Mouse (Mus musculus): ENCODE measurements around the gene Pde11a.

Pde11a gene

DNA sequence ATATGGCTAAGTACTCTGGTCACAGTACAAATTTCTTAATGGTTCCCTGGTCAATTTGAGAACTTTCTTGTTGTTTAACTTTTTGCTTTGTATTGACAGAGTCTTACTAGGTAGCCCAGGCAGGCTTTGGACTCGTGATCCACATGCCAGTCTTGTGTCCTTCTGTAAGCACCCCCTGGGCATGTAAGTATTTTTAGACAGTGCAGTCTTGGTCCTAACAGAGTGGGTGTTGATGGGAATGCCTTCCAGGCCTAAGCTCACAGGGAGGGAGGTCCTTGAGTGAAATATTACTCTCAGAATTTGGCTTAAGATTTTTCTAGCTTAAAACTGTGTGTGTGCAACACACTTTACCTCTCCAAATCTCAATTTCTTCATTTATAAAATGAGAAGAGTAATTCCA, 153.4 kb downstream of the Pde11a start:
- no peak for DNase-seq (ENCODE audit: low spot score in 2 of 2)

DNA sequence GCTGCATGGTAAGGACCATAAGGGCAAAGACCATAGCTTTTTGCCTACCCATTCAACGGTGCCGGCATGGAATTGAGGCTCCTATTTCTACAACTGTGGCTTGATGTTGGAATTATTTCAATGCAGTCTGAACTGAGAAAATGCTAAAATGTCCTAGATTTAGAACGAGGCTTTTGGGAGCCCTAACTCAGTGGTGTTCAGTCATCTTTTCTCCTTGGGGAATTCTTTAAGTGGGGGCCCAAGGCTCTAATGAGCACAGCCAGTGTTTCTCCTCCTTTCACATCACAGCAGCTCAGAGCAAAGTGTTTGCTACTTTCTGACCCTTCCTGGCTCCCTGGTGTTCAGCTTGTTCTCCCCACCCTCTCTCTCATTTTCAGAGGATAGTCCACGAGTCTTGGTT, 175.8 kb downstream of the Pde11a start:
- DNase-seq (ENCODE audit: low spot score in 2 of 2): no peak

DNA sequence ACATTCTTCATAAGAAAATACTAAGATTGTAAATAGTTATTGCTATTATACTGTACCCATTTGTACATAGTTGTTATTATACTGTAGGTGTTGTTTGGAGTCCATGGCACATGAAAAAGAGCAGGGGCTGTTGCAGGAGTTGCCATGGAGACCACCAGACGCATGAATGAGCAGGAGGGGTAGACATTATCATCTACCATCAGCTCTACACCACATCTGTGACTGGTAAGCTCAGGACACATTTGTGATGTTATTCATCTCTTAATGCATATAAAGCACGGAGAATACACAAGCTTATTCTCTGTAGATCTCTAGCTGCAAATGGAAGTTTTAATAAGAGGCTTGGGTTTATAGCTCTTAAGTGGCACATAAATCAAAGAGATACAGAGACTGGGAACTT, 179.6 kb downstream of the Pde11a start:
- DNase-seq (ENCODE audit: low spot score in 2 of 2): no peak

DNA sequence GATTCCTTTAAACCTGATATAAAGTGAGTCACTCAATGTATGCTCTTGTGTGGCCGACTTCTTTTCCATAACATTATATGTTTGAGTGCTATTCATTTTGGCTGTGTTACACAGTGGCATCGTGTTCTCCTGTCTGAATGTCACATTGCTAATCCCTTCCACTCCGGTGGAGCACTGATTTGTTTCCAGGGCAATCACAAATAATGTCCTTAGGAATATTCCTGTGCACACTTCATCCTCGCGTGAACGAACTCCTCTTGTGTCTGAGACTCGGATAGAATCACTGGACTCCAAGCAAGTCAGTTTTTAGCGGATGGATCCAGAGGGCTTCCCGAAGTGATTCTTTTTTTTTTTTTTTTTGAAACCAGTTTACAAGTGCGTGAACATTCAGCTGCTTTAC, 197.4 kb downstream of the Pde11a start:
- DNase-seq (ENCODE audit: low spot score in 2 of 2): no peak

DNA sequence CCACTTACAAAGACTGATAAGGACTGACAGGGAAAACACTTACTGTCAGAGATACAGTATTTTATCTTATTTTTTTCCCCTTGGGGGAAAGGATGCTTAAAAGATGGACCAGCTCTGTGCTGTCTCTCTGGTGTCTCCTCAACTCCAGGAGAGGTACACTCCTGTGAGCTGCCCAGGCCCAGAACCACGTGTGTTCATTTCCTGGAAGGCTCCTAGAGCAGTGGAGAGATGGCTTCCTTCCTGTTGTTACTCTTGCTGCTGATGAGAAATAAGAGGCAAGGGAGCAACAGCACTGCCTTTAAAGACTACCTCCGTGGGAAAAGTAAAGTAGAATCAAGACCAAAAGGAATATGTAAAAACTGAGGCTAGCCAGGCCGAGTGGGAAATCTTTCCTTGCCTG, 205.6 kb downstream of the Pde11a start:
- no peak for DNase-seq (ENCODE audit: low spot score in 2 of 2)

DNA sequence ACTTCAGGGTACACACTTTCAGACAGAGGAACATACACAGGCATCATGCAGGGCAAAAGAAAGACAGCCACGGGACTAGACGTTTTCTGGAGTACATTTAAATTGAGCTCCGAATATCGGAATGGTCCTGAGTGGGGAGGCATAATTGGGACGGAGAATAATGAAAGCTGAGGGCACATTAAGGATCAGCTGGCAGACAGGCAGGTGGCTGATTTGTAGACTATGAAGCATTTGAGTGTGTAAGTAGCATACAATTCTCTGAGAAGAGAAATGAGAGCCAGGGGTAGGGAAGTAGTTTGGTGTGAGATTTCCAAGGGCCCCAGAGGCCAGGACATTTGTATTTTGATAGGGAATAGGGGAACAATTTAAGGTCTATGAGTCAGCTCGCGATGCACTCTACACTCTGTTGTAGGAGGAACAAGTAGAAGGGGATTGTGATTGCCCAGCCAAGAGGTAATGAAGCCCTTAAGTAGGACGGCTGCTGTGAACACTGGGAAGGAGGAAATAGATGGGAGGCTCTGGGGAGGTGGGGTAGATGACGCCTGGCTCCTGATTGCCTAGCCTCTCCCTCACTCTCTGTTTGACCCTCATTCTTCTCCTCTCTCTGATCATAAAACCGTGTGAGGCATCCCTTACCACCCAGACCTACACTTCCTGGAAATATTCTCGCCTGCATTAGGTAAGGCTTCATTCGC, 208.5 kb downstream of the Pde11a start:
- DNase-seq (ENCODE audit: low spot score in 2 of 2): no peak

DNA sequence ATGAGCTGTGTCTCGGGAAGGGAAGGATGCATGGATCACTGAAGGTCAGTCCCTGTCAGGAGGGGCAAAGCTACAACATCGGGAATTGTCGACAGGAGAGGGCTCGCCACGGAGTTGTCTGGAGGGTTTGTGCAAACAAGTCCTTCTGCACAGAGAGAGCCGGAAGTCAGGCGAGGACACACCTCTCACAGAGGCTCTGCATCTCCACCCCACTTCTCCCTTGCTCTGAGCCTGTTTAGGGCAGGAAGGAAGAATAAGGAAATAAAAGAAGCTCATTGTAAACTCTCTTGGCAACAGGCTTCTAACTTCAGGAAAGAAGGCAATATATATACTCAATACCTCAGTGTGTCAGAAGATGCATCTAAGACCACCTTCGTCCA, 209.5 kb downstream of the Pde11a start:
- no peak for DNase-seq (ENCODE audit: low spot score in 2 of 2)

DNA sequence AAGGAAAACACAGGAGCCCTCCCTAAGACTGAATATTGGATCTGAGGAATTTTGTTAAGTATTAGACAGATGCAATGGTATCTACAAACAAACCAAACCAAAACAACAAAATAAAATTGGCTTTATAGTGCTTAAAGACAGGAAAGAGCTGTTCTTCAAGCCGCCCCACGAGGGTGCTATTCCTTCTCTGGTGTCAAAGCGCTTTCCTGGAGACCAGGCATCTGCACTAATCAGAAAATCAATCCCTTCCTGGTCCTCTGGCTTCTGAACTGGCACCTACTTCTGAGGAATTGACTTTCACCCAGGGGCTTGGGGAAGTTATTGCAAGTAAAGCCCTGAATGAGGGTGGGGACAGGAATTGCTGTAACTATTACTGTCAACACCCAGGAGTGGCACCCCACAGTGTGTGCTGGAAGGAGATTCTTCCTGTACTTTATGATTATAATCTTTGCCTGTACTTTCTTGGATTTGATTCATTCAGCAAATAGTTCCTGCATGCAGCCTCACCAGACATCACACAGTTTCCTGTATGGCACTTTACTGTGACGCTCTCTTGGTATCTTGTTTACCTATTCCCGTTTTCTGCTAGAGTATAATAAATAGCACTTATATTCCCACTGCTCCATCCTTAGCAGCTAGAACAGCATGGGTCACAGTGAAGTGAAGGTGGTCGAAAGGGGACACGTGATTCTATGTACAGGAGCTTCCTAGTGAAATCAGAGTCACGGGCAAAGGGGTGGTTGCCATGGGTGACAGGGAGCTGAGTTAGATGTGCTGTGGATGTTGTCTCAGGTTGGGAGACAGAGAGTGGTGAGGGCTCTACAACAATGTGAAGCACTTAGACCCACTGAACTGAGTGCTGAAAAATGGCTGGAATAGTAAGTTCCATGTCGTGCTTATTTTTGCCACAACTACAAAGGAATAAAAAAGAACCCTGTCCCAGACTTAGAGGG, 210.2 kb downstream of the Pde11a start:
- peak in 1 of 2 experiments; percentile 13 for DNase-seq (ENCODE audit: low spot score in 2 of 2)

DNA sequence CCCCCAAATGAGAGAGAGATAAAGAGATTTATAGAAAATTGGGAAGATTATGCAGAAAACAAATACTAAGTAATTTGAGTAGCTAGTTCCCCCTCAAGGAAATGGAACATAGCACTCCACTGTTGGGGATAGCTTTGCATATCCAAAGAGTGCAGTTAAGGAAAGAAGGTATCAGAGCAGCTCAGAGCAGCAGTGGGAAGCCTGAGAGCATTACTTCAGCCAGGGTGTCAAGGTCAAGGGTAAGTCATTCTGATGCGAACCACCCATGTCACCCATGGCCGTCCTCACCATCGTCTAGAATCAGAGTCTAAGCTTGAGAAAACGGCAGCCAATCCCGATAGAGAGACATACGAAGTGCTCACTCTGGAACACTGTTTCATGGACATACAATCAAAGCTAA, 211.9 kb downstream of the Pde11a start:
- no peak for DNase-seq (ENCODE audit: low spot score in 2 of 2)

DNA sequence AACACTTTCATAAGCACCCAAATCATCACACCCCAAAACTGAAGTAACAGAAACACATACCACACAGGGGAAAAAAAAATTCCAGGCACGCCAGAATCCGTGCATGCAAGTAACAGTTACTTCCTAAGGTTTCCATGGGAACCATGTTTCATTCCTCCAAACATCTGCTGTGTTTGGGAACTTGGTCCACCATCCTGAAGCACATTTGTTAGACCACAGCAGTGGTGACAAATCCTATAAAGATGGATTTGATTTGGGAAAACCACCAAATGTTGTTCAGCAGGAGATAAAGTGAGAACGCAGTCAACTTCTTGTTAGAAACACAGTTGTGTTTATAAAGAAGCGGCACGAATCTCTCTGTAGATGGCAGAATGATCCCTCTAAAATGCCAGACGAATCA, 213.8 kb downstream of the Pde11a start:
- DNase-seq (ENCODE audit: low spot score in 2 of 2): no peak

DNA sequence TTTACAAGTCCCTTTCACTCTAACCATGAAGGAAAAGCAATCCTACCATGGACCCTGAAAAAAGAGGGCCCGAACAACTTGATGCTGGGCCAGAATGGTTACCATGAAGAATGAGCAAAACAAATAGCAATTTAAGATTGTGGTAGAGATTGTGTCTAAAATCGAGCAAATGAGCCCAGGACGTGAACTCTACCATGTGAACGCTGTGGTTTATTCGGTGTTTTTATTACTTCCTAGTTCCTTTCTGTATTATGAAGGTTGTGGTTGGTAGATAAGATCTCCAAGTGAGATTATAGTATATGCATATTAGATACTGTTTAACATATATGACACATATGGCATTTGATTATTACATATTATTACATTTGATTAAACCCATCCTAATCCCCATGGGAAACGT, 216.4 kb downstream of the Pde11a start:
- DNase-seq (ENCODE audit: low spot score in 2 of 2): no peak

DNA sequence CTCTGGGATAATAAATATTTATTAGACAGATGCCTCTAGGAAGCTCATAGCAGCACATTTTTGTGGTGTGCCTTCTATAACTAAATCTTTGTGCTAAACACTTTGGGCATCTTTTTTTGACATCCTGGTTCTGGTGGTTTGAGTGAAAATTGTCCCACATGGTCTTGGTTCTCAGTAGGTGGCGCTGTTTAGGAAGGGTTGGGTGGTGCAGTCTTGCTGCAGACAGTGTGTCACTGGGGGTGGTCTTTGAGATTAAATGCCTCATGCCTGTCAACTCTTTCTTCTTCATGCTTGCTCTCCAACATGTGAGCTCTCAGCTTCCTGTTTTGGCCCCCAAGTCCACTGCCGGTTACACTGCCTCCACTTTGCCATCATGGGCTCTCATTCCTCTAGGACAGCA, 218.7 kb downstream of the Pde11a start:
- no peak for DNase-seq (ENCODE audit: low spot score in 2 of 2)

DNA sequence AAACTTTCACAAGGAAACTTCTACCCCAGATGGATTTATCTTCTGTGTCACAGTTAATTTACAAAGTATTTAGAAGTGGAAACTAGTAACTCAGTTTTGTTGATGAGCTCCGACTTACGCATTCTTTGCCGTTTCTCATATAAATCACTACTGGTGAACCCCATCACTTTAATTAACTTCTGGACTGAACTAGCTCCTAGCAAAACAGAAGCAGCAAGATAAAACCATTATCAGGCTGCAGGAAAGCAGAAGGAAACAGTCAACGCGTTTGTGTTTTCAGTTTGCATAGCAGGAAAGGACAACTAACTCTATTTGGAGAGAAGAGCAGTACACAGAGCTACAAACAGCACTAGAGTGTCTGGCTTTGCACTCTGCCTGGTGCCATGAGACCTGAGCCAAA, 220.1 kb downstream of the Pde11a start:
- no peak for DNase-seq (ENCODE audit: low spot score in 2 of 2)

DNA sequence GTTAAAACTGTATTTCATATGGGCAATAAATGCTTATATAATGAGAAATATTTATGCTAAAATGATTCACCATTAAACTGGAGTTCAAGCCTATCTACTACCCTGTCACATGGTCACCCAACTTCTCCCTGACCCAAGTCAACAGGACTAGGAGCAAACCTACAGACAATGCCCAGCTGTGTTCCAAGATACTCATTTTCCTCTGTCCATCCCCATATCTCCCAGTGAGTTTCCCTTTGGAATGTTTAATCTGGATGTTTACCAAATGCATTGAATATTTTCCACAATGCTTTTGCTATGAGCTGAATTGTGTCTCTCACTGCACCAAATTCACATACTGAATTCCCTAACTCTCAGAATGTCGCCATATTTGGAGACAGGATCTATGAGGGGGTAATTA, 221.4 kb downstream of the Pde11a start:
- DNase-seq (ENCODE audit: low spot score in 2 of 2): no peak

DNA sequence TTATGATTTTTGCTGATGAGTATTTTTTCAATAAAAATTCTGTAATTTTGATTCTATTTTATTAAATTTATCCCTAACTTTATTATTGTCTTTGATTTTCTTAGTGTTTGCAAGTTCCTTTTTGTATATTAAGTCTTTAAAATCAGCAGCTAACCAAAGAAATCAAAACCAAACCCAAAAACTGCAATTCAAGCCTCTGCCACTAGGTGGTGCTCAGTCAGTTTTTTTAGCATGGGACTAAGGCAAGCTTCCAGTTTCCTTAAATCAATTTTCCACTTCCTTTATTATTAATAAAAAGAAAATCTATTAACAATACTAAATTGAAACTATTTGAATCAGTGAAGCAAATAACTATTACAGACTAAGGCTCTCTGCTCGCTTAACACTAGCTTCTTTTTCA, 222.9 kb downstream of the Pde11a start:
- DNase-seq (ENCODE audit: low spot score in 2 of 2): peak; percentile 56 to 66

DNA sequence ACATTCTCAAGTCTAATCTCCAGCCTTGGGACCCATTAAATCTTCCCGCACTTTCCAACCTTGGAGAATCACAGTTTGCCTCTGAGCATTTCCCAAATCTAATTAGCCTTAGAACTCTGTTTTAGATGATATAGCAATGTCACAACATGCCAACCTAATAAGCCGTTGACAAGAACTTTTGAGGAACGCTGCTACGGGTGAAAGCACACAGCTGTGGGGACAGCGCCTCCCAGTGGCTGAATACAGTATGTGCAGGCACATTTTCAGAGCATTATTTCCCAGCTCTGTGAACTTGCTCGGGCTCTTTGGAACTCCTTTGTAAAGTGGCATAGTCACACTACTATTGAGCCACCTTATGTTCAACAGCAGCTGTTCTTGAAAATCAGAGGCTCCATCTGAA, 223.8 kb downstream of the Pde11a start:
- DNase-seq (ENCODE audit: low spot score in 2 of 2): no peak

DNA sequence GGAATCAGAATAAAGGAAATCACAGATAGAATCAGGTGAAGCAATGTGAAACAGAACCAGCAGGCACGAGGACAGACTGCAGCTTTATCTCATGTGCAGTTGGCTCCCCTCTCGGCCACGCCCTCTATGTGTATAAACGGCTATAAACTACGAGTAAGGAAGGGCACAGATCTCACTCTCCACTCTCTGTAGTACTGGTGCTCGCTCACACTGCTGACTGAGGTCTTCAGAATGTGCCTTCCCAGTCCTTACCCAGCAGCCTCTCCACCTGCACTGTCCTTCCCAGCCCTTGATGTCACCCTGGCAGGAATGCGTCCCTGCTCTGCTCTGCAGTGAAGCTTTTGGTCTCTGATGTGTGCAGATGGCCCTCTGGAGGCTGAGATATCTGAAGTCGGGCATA, 228.9 kb downstream of the Pde11a start:
- DNase-seq (ENCODE audit: low spot score in 2 of 2): no peak

DNA sequence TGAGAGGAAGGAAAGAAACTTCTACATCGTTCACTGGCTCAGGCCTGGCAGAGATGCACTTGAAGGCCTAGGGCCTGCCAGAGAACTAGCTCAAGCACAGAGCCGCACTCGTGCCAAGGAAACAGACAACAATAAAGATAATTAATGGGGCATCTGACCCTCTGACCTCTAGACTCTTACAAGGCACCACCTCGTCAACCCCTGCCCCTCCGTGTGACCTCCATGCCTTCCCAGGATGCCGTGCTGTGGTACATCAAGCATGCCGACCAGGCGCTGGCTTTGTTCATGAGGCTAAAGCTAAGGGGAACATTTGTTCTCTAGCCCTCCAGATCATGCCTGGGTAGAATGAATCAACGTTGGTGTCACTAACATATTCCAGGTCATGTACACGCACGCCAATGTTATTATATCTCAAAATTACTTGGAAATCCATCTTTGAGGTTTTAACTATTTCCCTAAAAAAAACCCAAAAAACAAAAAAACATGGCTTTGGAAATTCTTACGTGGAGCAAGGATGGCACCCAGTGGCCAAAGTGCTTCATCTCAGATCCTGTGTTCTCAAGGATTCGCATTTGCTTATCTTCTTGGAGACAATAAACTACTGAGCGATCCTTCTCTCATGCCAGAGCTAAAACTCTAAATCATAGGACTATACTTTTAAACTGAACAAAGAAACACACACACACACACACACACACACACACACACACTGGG, 236.5 kb downstream of the Pde11a start:
- DNase-seq (ENCODE audit: low spot score in 2 of 2): no peak

DNA sequence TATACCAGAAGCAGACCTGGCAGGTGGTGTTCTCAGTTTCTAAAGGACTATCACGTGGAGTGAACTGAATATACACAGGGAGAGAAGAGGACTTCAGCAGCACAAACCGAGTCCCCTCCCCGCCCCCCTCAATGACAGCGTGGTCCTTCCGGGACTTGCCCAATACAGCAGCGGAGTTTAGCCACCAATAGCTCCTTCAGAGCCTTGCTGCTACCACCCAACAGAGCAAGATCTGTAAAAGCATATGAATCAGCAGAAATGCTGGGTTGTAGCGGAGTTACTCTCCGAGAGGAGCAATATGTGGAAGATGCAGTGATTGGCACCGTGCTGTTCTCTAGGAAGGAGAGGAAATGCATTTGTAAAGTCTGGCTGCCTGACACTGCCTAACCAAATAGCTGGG, 238.0 kb downstream of the Pde11a start:
- no peak for DNase-seq (ENCODE audit: low spot score in 2 of 2)

DNA sequence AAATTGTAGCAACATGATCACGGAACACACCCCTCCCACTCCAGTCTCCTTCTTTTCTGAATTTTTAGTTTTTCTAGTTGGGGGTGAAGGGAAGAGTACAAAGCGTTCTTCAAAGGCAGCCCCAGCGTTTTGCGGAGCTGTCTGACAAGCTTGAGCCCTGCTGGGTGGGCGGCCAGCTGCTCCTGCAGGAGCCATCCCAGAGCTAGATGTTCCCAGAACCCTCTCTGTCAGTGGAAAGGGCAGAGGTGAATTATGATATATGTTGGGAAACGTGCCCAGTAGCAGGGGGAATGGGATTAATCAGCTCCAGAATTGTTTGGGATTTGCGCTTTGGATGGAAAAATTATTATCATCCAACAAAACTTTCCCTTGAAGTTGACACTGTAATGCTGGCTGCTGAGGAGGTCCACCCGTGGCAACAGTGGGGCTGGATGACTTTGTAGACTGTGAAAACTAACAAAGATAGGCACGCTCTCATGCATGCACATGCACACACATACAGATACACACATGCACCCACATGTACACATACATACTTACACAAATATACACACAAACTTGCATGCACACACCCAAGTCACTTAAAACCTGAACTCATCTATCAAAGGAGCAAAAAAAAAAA, 238.7 kb downstream of the Pde11a start:
- no peak for DNase-seq (ENCODE audit: low spot score in 2 of 2)

DNA sequence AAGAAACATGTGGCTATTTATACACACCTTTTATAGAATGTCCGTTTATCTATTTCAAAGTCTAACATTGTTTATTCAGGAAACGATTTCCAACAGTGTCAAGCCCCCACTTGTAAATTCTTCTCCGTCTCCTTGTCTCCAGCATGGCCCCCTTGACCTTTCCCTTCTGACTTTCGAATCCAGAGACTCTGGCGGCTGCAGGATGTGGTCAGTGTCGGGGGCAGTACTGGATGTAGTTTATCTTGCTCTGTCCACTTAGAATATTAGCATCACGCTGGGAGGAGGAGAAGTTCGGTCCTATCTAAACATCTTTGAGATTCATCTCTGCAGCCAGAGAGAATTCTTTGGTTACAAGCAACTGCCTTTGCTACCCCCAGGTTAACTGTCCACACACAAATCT, 240.2 kb downstream of the Pde11a start:
- DNase-seq (ENCODE audit: low spot score in 2 of 2): no peak

DNA sequence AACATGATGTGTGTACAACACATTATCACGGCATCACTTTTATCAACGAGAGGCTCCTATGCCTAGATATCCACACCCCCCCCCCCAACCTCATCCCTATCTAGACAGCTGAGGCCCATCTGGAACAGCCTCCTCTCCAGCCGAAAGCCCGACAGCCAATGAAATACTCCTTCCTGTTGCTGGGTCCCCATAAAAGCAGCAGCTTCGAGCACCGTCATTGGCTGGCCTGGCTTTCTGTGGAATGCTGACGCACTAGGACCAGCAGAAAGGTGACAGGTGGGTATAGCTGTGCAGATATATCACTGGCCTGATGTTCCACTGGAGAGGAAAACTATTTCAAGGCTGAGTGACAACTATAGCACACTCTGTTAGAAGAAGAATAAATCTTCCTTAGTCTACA, 240.7 kb downstream of the Pde11a start:
- DNase-seq (ENCODE audit: low spot score in 2 of 2): no peak
